Mouse (Mus musculus) small intestine, adult 2 months (tissue): ENCODE results near the gene Pmm1.

Experiments
- CTCF ChIP-seq: fragments of 200-500 bp; IDR thresholded peaks from 2 replicates; pipeline ENCODE4 v1.5.1; 2012; ENCODE audit warnings: low read depth, mild to moderate bottlenecking, control low read depth, inconsistent platforms, low read length, moderate library complexity, mixed read lengths; ENCODE audit not compliant: insufficient replicate concordance, insufficient read length; ENCODE audit errors: extremely low read depth
- POLR2A ChIP-seq: fragments of 200-500 bp; IDR thresholded peaks from 2 replicates; pipeline ENCODE4 v1.6.1; 2012; ENCODE audit warnings: low read depth, mild to moderate bottlenecking, control low read depth, inconsistent platforms, low read length, moderate library complexity

- no peak for TF ChIP-seq CTCF
- no peak for TF ChIP-seq POLR2A
Observed at GRCm38 (mm10) chr15:81969173-81969572, 8.4 kb upstream of the Pmm1 start.
